ENCODE assay signal across 16 mouse cellular contexts in the genomic region with DNA sequence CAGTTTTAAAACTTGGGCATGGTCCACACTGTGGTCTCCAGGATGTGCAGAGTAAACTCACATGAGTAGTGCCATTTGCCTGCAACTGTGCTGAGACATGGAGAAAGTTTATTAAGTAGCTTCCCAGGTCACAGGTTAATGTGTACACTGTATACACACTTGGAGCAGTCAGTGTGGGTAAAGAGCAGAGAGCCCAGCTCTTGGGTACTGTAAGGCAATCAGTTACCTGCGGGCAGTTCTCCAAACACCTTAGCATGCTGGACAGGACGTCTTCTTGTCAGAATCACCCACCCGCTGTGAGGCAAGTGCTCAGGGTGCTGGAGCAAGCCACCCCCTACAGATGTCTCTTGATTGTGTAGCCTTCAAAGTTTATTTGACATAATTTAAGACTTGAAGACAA. TPM values are rescaled to one million over a fixed set of nuclear protein-coding genes. Genes with fewer than 3 reads are reported as not detected.
DNase-seq lines count a peak whose midpoint lies in the region; ATAC-seq lines count a peak whose summit lies in the region.
"Had no signal": no experiment of that assay in that cellular context is flagged by ENCODE, and none has a peak within 500 bp of the region (broad histone marks: within the 10 kb centered on the region; RNA-seq: fewer than 3 reads in every experiment).

No protein-coding gene starts in this region.

- no peak overlapping the region for H3K4me3 ChIP-seq in kidney, embryonic 16.5 days (ENCODE audit: low read length)
- H3K4me3 ChIP-seq: embryonic facial prominence, embryonic 10.5 days; embryonic facial prominence, embryonic 13.5 days; erythroblast, embryonic 14.5 days; forebrain, embryonic 12.5 days; heart, adult 2 months; heart, embryonic 10.5 days; heart, embryonic 13.5 days had no signal

- no peaks in the 10 kb centered on the region for H3K9me3 ChIP-seq in kidney, embryonic 16.5 days (ENCODE audit: low read length)
- H3K9me3 ChIP-seq: embryonic facial prominence, embryonic 10.5 days; embryonic facial prominence, embryonic 13.5 days; forebrain, embryonic 12.5 days; heart, embryonic 10.5 days; heart, embryonic 13.5 days had no signal

- H3K4me2 ChIP-seq in kidney, embryonic 16.5 days (replicated peaks; ENCODE audit: low read depth, low read length), result no peak overlapping the region
- H3K4me2 ChIP-seq: embryonic facial prominence, embryonic 13.5 days; forebrain, embryonic 12.5 days; heart, embryonic 13.5 days; hindbrain, embryonic 14.5 days had no signal

- 86% methylated on average over 3 of the region's 3 CpGs for WGBS in kidney, embryonic 16.5 days

- no peaks in the 10 kb centered on the region for H3K36me3 ChIP-seq in kidney, embryonic 16.5 days (ENCODE audit: insufficient read depth, low read length)
- H3K36me3 ChIP-seq: embryonic facial prominence, embryonic 10.5 days; embryonic facial prominence, embryonic 13.5 days; forebrain, embryonic 12.5 days; heart, embryonic 10.5 days; heart, embryonic 13.5 days had no signal

- no peak overlapping the region for H3K9ac ChIP-seq in kidney, embryonic 16.5 days (replicated peaks; ENCODE audit: low read length)
- H3K9ac ChIP-seq: embryonic facial prominence, embryonic 13.5 days; forebrain, embryonic 12.5 days; heart, embryonic 13.5 days; hindbrain, embryonic 14.5 days had no signal

- DNase-seq in kidney, adult 9 months, result peak; percentile 52
- peak; percentile 34 to 66 for DNase-seq in kidney, postnatal 25 days
- DNase-seq in kidney, postnatal 4 days, result no peak
- DNase-seq in naive thymus-derived CD4-positive, alpha-beta T cell, adult 2 months (ENCODE audit: low read depth), result peak; percentile 14
- no peak for DNase-seq in cerebellum, postnatal 4 days (ENCODE audit: low spot score in 2 of 2)

- no peak for ATAC-seq in kidney, embryonic 16.5 days (ENCODE audit: low FRiP score, low TSS enrichment)
- ATAC-seq: forebrain, embryonic 16.5 days had no signal

- H3K27me3 ChIP-seq in kidney, embryonic 16.5 days (ENCODE audit: insufficient read depth, low read length), result no peaks in the 10 kb centered on the region
- H3K27me3 ChIP-seq: embryonic facial prominence, embryonic 13.5 days; forebrain, embryonic 12.5 days; heart, embryonic 13.5 days had no signal

- no peaks in the 10 kb centered on the region for H3K4me1 ChIP-seq in kidney, embryonic 16.5 days (ENCODE audit: insufficient read depth, low read length)
- H3K4me1 ChIP-seq: heart, embryonic 13.5 days had no signal

- H3K27ac ChIP-seq in kidney, embryonic 16.5 days (ENCODE audit: low read length), result no peak overlapping the region
- H3K27ac ChIP-seq: embryonic facial prominence, embryonic 10.5 days; embryonic facial prominence, embryonic 13.5 days; forebrain, embryonic 12.5 days; heart, adult 2 months; heart, embryonic 10.5 days; heart, embryonic 13.5 days; hindbrain, embryonic 14.5 days had no signal

RNA-seq across cellular contexts. Expression of a gene that starts 41.2 kb away (rescaled TPM):
- 34.9 and 36.5 TPM in 2 replicates for polyA plus RNA-seq in kidney, embryonic 16.5 days (2015; fragmentation: Nextera tagmentation; extraction: Ambion mirVana)
- polyA plus RNA-seq: CD4-positive, CD25-positive, alpha-beta regulatory T cell, adult 4 months; erythroblast, embryonic 14.5 days had no signal

RNA-seq across cellular contexts. Expression of a gene that starts 58.2 kb away (rescaled TPM):
- 2.8 and 3.0 TPM in 2 replicates for polyA plus RNA-seq in kidney, embryonic 16.5 days (2015; fragmentation: Nextera tagmentation; extraction: Ambion mirVana)

Comparison
In these comparisons a context has a peak if more than half of its experiments do, and no peak if none do; other contexts are left out.
1. DNase-seq: peak in kidney, adult 9 months (single experiment), kidney, postnatal 25 days (2 of 2) and naive thymus-derived CD4-positive, alpha-beta T cell, adult 2 months (single experiment); none in kidney, postnatal 4 days (0 of 2) and cerebellum, postnatal 4 days (0 of 2).